ENCODE assay signal across 25 mouse cellular contexts in the genomic region with DNA sequence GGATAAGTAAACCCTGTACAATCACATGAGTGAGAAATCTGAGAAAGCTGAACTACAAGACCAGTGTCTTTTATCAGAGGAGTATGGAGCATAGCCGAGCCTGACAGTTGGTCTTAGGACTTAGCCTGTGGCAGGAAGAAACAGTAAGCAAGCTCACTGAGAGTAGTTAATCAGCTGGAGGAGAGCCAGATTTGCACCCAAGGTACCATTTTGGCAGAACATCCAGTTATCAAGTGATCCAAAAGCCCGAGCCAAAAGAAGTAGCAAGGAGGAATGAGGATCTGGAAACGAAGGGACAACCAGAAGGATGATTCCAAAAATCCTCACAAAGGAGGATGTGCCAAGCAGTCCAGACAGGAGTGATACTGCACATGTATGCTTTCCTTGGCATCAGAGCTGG.
"Had no signal": no experiment of that assay in that cellular context is flagged by ENCODE, and none has a peak within 500 bp of the region (broad histone marks: within the 10 kb centered on the region; RNA-seq: fewer than 3 reads in every experiment).

No protein-coding gene starts in this region.

- H3K4me1 ChIP-seq: limb, embryonic 10.5 days; limb, embryonic 13.5 days; liver, embryonic 12.5 days; liver, embryonic 15.5 days; lung, embryonic 15.5 days; megakaryocyte, embryonic 14.5 days; midbrain, embryonic 10.5 days; midbrain, embryonic 13.5 days; neural tube, embryonic 12.5 days; neural tube, embryonic 15.5 days had no signal

- H3K9ac ChIP-seq: limb, embryonic 13.5 days; liver, embryonic 12.5 days; liver, embryonic 15.5 days; lung, embryonic 15.5 days; midbrain, embryonic 13.5 days; neural tube, embryonic 12.5 days; neural tube, embryonic 15.5 days had no signal

- H3K4me3 ChIP-seq: layer of hippocampus, adult 2 months; limb, embryonic 10.5 days; limb, embryonic 13.5 days; liver, embryonic 12.5 days; liver, embryonic 15.5 days; lung, embryonic 15.5 days; megakaryocyte, embryonic 14.5 days; midbrain, embryonic 10.5 days; midbrain, embryonic 13.5 days; neural tube, embryonic 12.5 days; neural tube, embryonic 15.5 days had no signal

- H3K27ac ChIP-seq: kidney, postnatal 0 days; layer of hippocampus, adult 2 months; limb, embryonic 10.5 days; limb, embryonic 13.5 days; liver, embryonic 12.5 days; liver, embryonic 15.5 days; lung, embryonic 15.5 days; midbrain, embryonic 10.5 days; midbrain, embryonic 13.5 days; neural tube, embryonic 12.5 days; neural tube, embryonic 15.5 days; stomach, postnatal 0 days had no signal

- H3K9me3 ChIP-seq: limb, embryonic 10.5 days; limb, embryonic 13.5 days; liver, embryonic 12.5 days; liver, embryonic 15.5 days; lung, embryonic 15.5 days; megakaryocyte, embryonic 14.5 days; midbrain, embryonic 10.5 days; midbrain, embryonic 13.5 days; neural tube, embryonic 12.5 days; neural tube, embryonic 15.5 days had no signal

- DNase-seq: kidney, adult 2 months; kidney, postnatal 25 days; layer of hippocampus, adult 9-11 months; layer of hippocampus, postnatal 36 days; liver; lung, adult 18-20 months; lung, postnatal 10 days; lung, postnatal 36 days; right cerebral cortex, postnatal 25 days; spleen, adult 18-20 months; thymus, adult 18-20 months; thymus, postnatal 36 days had no signal

- H3K4me2 ChIP-seq: limb, embryonic 13.5 days; liver, embryonic 12.5 days; liver, embryonic 15.5 days; lung, embryonic 15.5 days; midbrain, embryonic 13.5 days; neural tube, embryonic 12.5 days; neural tube, embryonic 15.5 days had no signal

- H3K27me3 ChIP-seq: limb, embryonic 13.5 days; liver, embryonic 12.5 days; liver, embryonic 15.5 days; lung, embryonic 15.5 days; megakaryocyte, embryonic 14.5 days; midbrain, embryonic 13.5 days; neural tube, embryonic 12.5 days; neural tube, embryonic 15.5 days had no signal

- ATAC-seq: liver, embryonic 12.5 days; midbrain, embryonic 13.5 days had no signal

- H3K36me3 ChIP-seq: limb, embryonic 10.5 days; limb, embryonic 13.5 days; liver, embryonic 12.5 days; liver, embryonic 15.5 days; lung, embryonic 15.5 days; midbrain, embryonic 10.5 days; midbrain, embryonic 13.5 days; neural tube, embryonic 12.5 days; neural tube, embryonic 15.5 days had no signal
